Mouse (Mus musculus): Measurements from ENCODE around the gene Nobox.
A peak's percentile ranks its signal among the peaks of the same experiment; 100 is the strongest.

The Nobox gene

GRCm38 (mm10) chr6:43309454-43309853, at the start of gene Nobox:
Nobox (minus strand) TSS chr6:43309554.
- no peak for DNase-seq

- no peak for DNase-seq
These were observed 45.3 kb upstream of the Nobox start for GRCm38 (mm10) chr6:43354562-43355241.

GRCm38 (mm10) chr6:43353446-43353845, 44.1 kb upstream of the Nobox start:
- no peak for DNase-seq

GRCm38 (mm10) chr6:43349083-43349482, 39.7 kb upstream of the Nobox start:
- DNase-seq = no peak

GRCm38 (mm10) chr6:43347637-43348036, 38.3 kb upstream of the Nobox start:
- no peak for DNase-seq

- DNase-seq = no peak
These were observed 33.7 kb upstream of the Nobox start for GRCm38 (mm10) chr6:43343006-43343405.

GRCm38 (mm10) chr6:43342386-43342785, 33.0 kb upstream of the Nobox start:
- no peak for DNase-seq

- DNase-seq = no peak
These were observed 29.4 kb upstream of the Nobox start for GRCm38 (mm10) chr6:43338804-43339203.

GRCm38 (mm10) chr6:43337491-43337961, 28.2 kb upstream of the Nobox start:
- DNase-seq = no peak

GRCm38 (mm10) chr6:43335619-43336234, 26.4 kb upstream of the Nobox start:
- DNase-seq = no peak

- DNase-seq = no peak
These were observed 24.1 kb upstream of the Nobox start for GRCm38 (mm10) chr6:43333479-43333878.

GRCm38 (mm10) chr6:43312961-43313656, 3.8 kb upstream of the Nobox start:
- no peak for DNase-seq

- no peak for DNase-seq
These were observed 3.2 kb upstream of the Nobox start for GRCm38 (mm10) chr6:43312546-43312945.

- no peak for DNase-seq
These were observed 717 bp upstream of the Nobox start for GRCm38 (mm10) chr6:43310071-43310470.

GRCm38 (mm10) chr6:43297508-43297850, 11.9 kb downstream of the Nobox start:
- DNase-seq = no peak

- peak; percentile 26 for DNase-seq
These were observed 12.4 kb downstream of the Nobox start for GRCm38 (mm10) chr6:43296798-43297507.

GRCm38 (mm10) chr6:43295908-43296307, 13.4 kb downstream of the Nobox start:
- no peak for DNase-seq

- DNase-seq = no peak
These were observed 16.2 kb downstream of the Nobox start for GRCm38 (mm10) chr6:43293175-43293574.

GRCm38 (mm10) chr6:43292471-43293076, 16.8 kb downstream of the Nobox start:
- DNase-seq = no peak

GRCm38 (mm10) chr6:43292041-43292440, 17.3 kb downstream of the Nobox start:
- DNase-seq = no peak

GRCm38 (mm10) chr6:43280481-43280880, 28.9 kb downstream of the Nobox start:
- DNase-seq = no peak

- no peak for DNase-seq
These were observed 31.1 kb downstream of the Nobox start for GRCm38 (mm10) chr6:43278247-43278646.

GRCm38 (mm10) chr6:43274123-43274522, 35.2 kb downstream of the Nobox start:
- DNase-seq = no peak
